Mouse (Mus musculus): ENCODE results near the gene Gon4l. TPM values are rescaled to one million over a fixed set of nuclear protein-coding genes. Genes with fewer than 3 reads are reported as not detected.

Gon4l gene
- 10 to 100 TPM; 29.8 to 31.2 TPM for total RNA-seq (2023)

DNA sequence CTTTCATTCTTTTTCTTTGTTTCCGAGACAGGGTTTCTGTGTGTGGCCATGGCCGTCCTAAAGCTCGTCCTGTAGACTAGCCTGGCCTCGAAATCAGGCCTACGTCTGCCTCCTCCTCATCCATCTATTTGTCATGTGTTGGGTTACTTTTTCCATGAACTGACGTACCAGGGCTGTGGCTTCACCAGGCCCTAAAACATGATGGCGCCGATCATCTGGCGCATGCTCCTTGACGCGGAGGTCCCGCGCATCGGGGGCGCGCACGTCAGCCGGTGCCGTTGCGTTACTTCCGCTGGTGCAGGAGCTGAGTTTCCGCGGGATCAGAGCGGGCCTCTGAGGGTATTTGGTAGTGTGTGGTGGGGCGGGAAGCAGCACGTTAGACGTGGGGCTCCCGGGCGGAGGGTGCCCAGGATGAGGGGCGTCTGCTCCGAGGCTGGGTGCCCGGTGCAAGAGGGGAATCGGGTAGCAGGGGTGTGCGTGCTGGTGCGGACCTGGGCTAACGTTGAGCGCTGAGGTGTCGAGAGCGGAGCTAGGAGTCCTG is at the start of gene Gon4l:
Gene Gon4l (plus strand): TSS at position 281 of the 541 bp plus-strand sequence.

DNA sequence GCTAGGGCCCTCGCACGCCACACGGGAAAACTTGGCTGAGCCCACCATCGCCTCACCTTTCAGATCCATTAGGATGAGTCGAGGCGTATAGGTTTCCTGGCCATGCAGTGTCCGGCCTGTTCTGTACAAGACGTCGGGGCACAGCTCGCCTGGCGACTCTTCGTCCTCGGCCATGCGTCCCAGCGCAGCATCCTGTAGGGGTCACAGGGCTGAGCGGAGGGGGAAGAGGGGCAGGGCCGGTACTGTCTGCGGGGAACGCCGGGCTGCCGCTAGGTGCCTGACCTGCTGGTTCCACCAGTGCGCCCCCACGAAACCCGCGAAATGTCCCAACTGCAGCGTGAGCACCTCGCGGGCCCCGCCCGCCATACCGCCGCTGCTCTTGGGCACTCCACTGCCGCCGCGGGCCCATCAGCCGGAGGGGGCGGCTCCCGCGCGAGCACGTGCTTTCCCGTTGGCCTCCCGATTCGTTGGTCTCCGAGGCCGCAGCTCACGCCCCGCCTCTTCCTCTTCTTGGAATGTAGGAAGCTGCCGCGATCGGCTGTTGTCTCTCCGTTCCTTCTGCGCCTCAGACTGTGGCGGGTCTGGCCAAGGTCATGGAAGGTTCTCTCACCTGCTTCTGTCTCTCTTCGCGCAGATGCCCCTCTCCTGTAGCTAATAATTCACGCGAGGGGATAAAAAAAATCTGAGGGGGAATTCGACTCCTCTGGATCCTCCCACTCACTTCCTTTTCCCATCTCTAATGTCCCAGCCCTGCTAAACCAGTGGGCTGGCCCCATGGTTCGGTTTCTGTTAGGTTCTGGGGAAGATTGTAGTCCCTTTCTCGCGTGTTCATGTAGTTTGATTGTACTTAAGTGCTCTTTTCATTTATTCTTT is 78.7 kb downstream of the Gon4l start, which contains the start of gene Msto1:
Gene Msto1 (minus strand): TSS at position 489 of the 873 bp plus-strand sequence.

DNA sequence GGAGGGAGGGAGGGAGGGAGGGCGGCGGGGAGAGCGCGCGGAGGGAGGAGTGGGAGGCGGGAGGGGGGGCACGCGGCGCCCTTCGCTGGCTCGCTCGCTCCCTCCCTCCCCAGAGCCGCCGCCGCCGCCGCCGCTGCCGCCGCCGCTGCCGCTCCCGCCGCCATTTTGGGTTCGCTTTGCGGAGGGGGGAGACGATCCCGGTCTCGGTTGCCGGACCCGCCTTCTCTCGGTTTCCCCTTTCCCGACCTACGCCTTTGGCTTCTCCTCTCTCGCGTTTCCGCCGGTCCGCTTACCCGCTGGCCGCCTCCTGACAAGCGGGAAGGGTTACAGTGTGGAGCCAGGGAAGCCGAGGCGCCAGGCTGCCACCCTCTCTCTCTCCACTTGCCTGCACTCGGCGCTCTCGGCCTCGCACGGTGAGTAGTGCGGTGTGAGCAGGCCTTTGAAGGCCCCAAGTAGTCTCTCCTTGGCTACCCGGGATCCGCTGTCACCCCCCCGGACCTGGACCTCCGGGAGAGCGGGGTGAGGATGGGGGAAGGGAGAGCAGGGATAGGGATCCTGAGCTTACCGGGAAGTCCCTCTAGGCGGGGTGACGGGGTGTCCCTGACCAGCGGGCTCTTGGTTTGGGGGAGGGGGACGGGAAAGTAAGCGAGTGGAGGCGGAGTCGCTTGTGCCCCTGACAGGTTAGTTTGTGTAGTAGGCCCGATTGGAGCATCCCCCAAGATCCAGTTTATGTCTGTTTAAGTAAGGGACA is 115.7 kb downstream of the Gon4l start, which contains the start of the genes Ash1l and Dap3:
Gene Ash1l (plus strand): TSS at position 47 of the 751 bp plus-strand sequence.
Gene Dap3 (minus strand): TSS at position 606 of the 751 bp plus-strand sequence.

Other genes with a start within 250 kb of the Gon4l start
- 100 to 1,000 TPM; 201 to 231 TPM for gene Arhgef2, start 229.3 kb upstream of the Gon4l start, total RNA-seq (2023)
- under 1 TPM in 1 of 2 experiments, not detected in 1; 0.28 TPM for gene Rxfp4, start 182.1 kb upstream of the Gon4l start, total RNA-seq (2023)
- gene Khdc4, start 149.4 kb upstream of the Gon4l start, total RNA-seq (2023) = 10 to 100 TPM; 64.7 to 80.3 TPM
- 10 to 100 TPM; 41.5 to 50.4 TPM for gene Rit1, start 118.4 kb upstream of the Gon4l start, total RNA-seq (2023)
- under 1 TPM; 0.79 to 0.83 TPM for gene Syt11, start 60.1 kb upstream of the Gon4l start, total RNA-seq (2023)
- 1 to 10 TPM; 6.4 TPM for gene Msto1, start 78.8 kb downstream of the Gon4l start, total RNA-seq (2023)
- 10 to 100 TPM; 37.4 to 45.5 TPM for gene Ash1l, start 115.4 kb downstream of the Gon4l start, total RNA-seq (2023)
- gene Dap3, start 116.0 kb downstream of the Gon4l start, total RNA-seq (2023) = 10 to 100 TPM; 62.3 to 64.7 TPM

All from neutrophil, adult 83 days (primary cell).